Mouse (Mus musculus) gastrocnemius, adult 2 months (tissue): Measurements from ENCODE around the gene Dbil5. TPM values are rescaled to one million over a fixed set of nuclear protein-coding genes. Genes with fewer than 3 reads are reported as not detected.

ENCODE experiments used
- DNase-seq: peaks from one replicate; pipeline ENCODE4 v3.0.0; 2022
- H3K27ac ChIP-seq: fragments of 200-600 bp; 2 replicates; pipeline ENCODE4 v1.8.1; 2022; ENCODE audit warnings: mild to moderate bottlenecking
- H3K4me3 ChIP-seq: fragments of 200-600 bp; 2 replicates; pipeline ENCODE4 v1.8.1; 2022; ENCODE audit warnings: mild to moderate bottlenecking, moderate library complexity
- CTCF ChIP-seq: fragments of 200-600 bp; IDR thresholded peaks from 2 replicates; pipeline ENCODE4 v1.8.1; 2022; ENCODE audit warnings: antibody characterized with exemption, mild to moderate bottlenecking, moderate library complexity
- intact Hi-C: fragments of 180-260 bp; cut with DNase I; formaldehyde crosslinking; loops from one replicate; pipeline ENCODE4 v1.15.1; 2025
- total RNA-seq, 2 experiments: library from RNA; stranded (reverse); gene quantifications; 2 replicates each; pipeline ENCODE4 v1.2.3; 2021

The Dbil5 gene
- total RNA-seq, 2 experiments from 2014 or later: not detected

DNA sequence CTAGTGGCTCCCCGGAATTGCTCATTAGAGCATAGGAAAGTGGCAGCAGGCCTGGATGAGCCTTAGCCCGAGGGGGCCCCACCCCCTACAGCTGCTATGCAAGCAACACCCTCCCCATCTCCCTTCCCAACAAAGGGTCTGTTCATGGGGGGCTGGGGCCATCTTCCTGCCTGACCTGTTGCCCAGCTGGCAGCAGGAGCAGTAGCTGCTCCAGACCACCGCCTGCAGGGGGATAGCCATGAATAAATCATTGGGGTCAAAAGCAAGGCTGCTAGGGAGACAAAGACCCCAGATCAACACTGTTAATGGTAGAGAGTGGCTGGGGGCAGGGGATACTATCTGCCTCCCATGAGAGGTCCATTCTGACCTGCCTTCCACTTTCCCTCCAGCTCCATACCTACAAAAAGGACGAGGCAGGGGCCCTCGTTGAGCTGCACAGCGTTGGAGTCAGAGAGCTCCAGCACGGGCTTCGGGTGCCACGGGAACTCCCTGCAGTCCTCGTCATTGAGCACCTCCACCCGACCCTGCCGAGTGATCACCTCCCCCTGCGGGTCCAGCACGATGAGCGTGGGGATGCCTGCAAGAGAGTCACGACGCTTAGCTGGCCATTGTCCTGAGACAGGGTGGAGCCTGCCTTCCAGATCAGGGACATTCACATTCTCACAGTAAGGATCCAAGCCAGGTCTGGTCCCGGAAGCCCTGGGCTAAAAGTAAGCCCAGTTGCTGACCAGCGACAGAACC lies 45.4 kb downstream of the Dbil5 start:
- TF ChIP-seq CTCF: no peak
- peak overlapping the region; percentile 20; the same call in 1 of the 2 replicates for H3K27ac ChIP-seq
- H3K4me3 ChIP-seq: no peak overlapping the region
- DNase-seq: no peak
- intact Hi-C loops: no loop called here

DNA sequence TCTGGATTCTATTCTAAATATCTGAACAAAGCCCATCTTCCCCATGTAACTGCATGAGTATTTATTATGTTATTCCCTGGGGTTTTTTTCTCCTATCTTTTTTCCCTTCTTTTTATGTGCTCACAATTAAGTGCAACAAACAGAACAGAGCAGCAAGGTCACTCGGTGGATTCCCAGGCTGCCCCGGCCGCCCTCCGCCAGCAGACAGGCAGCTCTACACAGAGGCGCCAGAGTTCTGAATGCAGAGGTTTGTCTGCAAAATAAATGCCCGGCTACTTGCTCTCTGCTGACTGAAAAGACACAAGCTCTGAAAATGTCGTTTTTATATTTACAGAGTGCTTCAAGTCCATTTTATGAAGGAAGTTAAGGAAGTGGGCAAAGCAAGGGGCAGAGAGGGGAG lies 50.1 kb downstream of the Dbil5 start:
- H3K4me3 ChIP-seq: no peak overlapping the region
- intact Hi-C loops: no loop called here
- H3K27ac ChIP-seq: peak overlapping the region; percentile 24; the same call in 1 of the 2 replicates
- no peak for DNase-seq
- TF ChIP-seq CTCF: no peak

DNA sequence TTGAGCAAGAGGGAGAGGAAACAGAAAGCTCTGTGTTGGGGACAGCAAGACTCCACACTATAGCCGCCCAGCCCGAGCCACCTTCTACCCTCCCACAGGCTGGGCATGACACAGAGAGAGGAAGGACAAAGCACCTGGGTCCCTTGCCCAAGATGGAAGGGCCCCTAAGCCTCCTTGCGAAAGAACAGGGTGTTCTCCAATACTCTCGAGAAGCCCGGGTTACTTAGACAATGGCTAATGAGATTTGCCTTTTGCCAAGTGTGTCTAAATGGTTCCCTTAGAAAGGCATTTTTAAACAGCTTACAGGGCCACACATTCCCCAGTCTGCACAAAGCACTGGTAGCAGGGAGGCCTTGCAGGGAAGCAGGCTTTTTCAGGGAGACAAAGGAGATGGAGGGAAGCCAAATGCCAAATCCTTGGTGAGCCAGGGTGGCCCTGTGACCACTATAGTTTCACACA lies 50.6 kb downstream of the Dbil5 start:
- intact Hi-C loops: no loop called here
- H3K27ac ChIP-seq: peak overlapping the region; percentile 24
- no peak for DNase-seq
- TF ChIP-seq CTCF: no peak
- no peak overlapping the region for H3K4me3 ChIP-seq

Other genes with a start within 250 kb of the Dbil5 start
- not detected for gene 1700016K19Rik, start 217.7 kb upstream of the Dbil5 start, total RNA-seq
- gene Rflnb, start 189.8 kb upstream of the Dbil5 start, total RNA-seq: 10 to 100 TPM; 13.2 to 21.8 TPM
- gene Vps53, start 38.0 kb upstream of the Dbil5 start, total RNA-seq: 10 to 100 TPM; 22.0 to 22.1 TPM
- gene Fam57a, start 37.9 kb upstream of the Dbil5 start, total RNA-seq: 1 to 10 TPM; 1.4 to 2.0 TPM
- 1 to 10 TPM; 3.0 to 3.9 TPM for gene Gemin4, start 56 bp downstream of the Dbil5 start, total RNA-seq
- gene Mrm3, start 26.1 kb downstream of the Dbil5 start, total RNA-seq: 10 to 100 TPM; 11.3 to 16.2 TPM
- 10 to 100 TPM; 21.9 to 24.2 TPM for gene Glod4, start 26.1 kb downstream of the Dbil5 start, total RNA-seq
- gene Nxn, start 181.5 kb downstream of the Dbil5 start, total RNA-seq: 10 to 100 TPM; 42.0 to 49.3 TPM
- gene Timm22, start 189.3 kb downstream of the Dbil5 start, total RNA-seq: 10 to 100 TPM; 29.0 to 45.0 TPM